Mouse (Mus musculus): Measurements from ENCODE around the gene Tmc4.
A peak's percentile ranks its signal among the peaks of the same experiment; 100 is the strongest.

Tmc4 gene

DNA sequence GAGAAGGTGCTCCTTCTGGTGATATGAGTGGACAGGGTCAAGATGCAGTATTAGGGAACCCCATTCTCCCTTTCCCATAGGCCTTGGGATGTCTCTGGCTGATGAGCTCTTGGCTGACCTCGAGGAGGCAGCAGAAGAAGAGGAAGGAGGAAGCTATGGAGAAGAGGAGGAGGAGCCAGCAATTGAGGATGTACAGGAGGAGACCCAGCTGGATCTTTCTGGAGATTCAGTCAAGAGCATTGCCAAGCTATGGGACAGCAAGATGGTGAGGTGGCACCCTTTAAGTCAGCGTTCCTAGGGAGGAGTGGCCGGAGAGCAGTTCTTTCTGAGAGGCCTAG is 46.9 kb downstream of the Tmc4 start:
- DNase-seq, result no peak

DNA sequence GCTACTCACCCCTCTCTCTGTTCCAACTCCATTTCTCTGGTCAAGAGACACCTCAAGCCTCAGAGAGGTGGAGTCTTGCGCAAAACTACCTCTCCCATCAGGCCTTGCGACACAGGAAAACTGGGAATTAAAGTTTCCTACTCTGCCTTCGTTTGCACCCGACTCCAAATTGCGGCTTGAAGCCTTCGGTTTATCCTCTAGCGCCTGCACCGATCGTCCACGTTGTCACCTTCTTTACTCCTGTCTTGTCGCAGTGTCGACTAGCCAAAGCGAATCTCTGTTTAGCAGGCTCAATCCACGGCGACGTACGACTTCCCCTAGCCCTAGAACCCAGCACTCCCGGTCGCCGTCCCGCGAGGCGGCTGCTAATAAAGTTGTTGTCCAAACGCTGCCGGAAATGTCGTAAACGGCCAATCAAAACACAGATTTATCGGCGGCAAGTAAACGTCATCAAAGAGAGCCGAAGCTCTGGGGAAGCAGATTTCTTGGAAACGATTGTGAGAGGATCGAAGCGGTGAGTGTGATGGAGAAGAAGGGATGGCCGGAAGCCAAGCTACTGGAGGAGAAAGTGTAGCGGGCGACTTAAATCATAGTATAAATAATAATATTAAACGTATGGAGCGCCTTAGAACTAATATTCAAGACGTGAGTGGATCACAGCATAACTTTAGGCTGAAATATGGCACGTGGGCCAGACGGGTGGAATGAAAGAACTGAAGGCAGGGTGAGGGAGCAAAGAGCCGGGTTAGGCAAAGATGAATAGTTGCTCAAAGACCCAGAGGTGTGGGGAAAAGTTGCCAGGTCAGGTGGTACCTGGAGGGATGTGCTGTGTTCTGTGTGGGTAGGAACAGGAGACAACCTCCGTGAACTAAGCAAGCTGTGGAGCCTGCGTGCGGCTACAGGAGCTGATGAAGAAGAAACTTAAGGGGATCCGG is 47.5 kb downstream of the Tmc4 start, which contains the start of the genes Tfpt and Prpf31:
Tfpt (minus strand) TSS at position 387 of the 935 bp plus-strand sequence.
Prpf31 (plus strand) TSS at position 443 of the 935 bp plus-strand sequence.
- DNase-seq, result peak; percentile 89

DNA sequence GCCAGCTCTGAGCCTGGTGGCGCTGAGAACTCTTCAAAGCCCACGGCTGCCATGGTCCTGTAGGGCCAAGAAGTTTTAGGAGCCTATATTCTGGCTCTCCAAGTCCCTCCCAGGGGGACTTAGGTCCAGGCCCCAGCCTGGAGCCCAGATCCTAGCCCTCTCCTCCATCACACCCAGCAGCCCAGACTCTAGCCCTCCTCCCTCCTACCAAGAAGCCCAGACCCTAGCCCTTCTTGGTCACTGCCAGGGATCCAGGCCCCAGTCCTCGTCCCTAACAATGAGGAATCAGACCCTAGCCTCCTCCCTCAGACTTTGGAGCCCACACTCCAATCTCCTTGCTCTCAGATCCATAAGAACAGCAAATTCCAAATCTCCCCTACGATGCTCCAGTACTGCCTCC is 48.3 kb downstream of the Tmc4 start:
- no peak for DNase-seq

DNA sequence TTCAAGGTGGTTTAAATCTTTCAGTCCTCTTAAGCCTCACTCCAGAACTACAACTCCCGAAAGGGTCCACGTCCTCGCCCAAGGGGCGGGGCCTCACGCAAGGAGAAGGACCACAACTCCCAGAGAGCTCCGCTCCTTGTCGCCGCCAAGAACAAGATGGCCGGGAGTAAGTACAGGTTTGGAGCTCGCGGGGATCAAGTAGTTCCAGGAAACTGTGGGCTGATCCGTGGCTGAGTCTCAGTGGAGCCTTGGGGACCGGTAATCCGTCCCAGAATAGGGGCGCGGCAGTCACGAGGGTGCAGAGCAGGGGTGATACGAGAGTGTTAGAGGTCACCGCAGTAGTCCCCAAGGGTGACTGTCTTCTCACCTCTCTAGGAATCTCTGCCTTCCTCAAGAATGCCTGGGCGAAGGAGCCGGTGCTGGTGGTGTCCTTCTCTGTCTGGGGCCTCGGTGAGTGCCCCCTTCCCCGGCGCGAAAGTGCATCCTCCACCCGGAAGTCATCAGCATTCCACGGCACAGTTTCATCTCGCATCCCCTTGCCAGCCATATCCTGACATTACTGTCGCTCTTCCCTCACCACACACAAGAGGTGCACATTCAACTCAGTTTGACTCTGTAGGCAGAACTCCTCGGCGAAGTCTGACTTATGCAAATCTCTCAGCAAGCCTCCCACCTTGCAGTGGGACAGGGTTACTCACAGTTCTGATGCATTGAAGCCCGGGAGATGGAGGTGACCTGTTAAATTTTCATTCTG is 59.9 kb downstream of the Tmc4 start, which contains the start of gene Ndufa3:
Ndufa3 (plus strand) TSS at position 132 of the 754 bp plus-strand sequence.
- DNase-seq, result peak; percentile 85

DNA sequence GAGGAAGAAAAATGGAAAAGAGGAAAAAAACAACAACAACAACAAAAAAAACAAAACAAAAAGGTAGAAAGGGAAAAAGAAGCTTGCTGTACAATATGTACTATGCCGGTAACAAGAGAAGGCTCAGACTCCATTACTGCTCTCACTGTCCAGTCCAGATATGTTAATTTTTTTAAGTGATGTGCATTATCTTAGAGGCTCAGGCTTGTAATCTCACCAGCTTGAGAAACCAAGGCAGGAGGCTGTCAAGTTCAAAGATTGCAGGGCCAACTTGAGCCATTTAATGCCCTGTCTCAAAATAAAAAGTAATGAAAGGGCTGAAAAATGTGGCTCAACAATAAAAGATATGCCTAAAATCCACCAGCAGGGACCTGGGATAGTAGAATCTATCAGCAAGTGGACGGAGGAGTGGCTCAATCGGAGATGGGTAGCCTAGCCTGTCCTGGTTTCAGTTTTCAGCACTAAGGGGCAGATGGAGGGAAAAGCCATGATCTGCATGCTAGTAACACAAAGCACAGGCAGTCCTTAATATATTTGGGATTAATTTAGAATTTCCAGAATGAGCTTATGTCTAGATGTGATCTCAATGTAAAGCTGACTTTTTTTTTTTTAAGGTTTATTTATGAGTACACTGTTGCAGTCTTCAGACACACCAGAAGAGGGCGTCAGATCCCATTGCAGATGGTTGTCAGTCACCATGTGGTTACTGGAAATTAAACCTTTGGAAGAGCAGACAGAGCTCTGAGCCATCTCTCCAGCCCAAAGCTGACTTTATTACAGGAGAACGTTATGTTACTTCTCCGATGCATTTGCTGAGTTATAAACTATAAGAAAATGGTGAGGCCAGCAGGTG is 60.7 kb downstream of the Tmc4 start:
- DNase-seq, result no peak

DNA sequence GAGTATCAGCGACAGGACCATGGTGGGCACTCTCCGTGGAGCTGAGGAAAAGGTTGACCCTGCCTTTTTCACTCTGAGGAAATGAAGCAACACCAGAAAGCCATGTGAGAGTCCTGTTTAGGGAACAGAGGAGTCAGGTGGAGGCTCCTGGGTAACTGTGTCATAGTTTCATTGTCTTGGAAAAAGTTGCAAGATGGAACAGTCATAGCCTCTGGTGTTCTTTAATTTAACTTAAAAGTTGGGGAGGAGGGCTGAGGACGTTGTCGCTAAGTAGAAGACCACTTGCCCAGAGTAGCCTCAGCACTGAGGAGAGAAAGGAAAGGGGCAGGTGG is 61.3 kb downstream of the Tmc4 start, which contains the start of gene Oscar:
Oscar (minus strand) TSS at position 101 of the 332 bp plus-strand sequence.
- no peak for DNase-seq
